ENCODE assay signal across 20 mouse cellular contexts in genomic region chr6:134067536-134067935, GRCm38 (mm10). TPM values are rescaled to one million over a fixed set of nuclear protein-coding genes. Genes with fewer than 3 reads are reported as not detected.
DNase-seq lines count a peak whose midpoint lies in the region; ATAC-seq lines count a peak whose summit lies in the region.
"Had no signal": no experiment of that assay in that cellular context is flagged by ENCODE, and none has a peak within 500 bp of the region (broad histone marks: within the 10 kb centered on the region; RNA-seq: fewer than 3 reads in every experiment).

No protein-coding gene starts in this region.

- intact Hi-C loops in heart, postnatal 14 days (cut with DNase I) = no loop called here

- DNase-seq in heart, adult 8-10 months (ENCODE audit: low spot score) = no peak
- DNase-seq in heart, postnatal 14 days = no peak
- DNase-seq in spleen, postnatal 4 days (ENCODE audit: low spot score in 2 of 2) = no peak
- DNase-seq: adrenal gland, postnatal 36 days; cerebellum, adult 2 months; cerebellum, postnatal 10 days; forebrain, postnatal 0 days; gastrocnemius, postnatal 14 days; heart, postnatal 4 days; kidney, adult 2 months had no signal

- no peaks in the 10 kb centered on the region; the same call in 1 of the 2 replicates for H3K36me3 ChIP-seq in heart, embryonic 11.5 days (ENCODE audit: control insufficient read depth, insufficient read depth, low read length)
- H3K36me3 ChIP-seq in heart, embryonic 15.5 days = no peaks in the 10 kb centered on the region
- H3K36me3 ChIP-seq: hindbrain, embryonic 12.5 days had no signal

- ATAC-seq in heart, embryonic 11.5 days (replicated peaks; ENCODE audit: insufficient number of reproducible peaks, low FRiP score, low TSS enrichment) = no peak
- ATAC-seq in heart, embryonic 15.5 days (replicated peaks; ENCODE audit: insufficient number of reproducible peaks, insufficient read depth, low FRiP score, low read depth) = no peak
- peak; percentile 77 for ATAC-seq in CD4-positive, CD25-positive, alpha-beta regulatory T cell, adult 4 months
- no peak for ATAC-seq in megakaryocyte progenitor cell, adult 5-6 weeks (replicated peaks; ENCODE audit: poor library complexity)
- ATAC-seq: forebrain, embryonic 13.5 days; forebrain, postnatal 0 days; hindbrain, postnatal 0 days; intestine, embryonic 16.5 days had no signal

- no peak overlapping the region for H3K4me2 ChIP-seq in heart, embryonic 11.5 days
- no peak overlapping the region for H3K4me2 ChIP-seq in heart, embryonic 15.5 days
- H3K4me2 ChIP-seq: forebrain, embryonic 13.5 days; hindbrain, embryonic 12.5 days; kidney, embryonic 15.5 days had no signal

- no peaks in the 10 kb centered on the region for H3K27me3 ChIP-seq in heart, embryonic 11.5 days (ENCODE audit: control insufficient read depth, insufficient read depth, low read length)
- H3K27me3 ChIP-seq in heart, embryonic 15.5 days = no peaks in the 10 kb centered on the region
- H3K27me3 ChIP-seq: forebrain, embryonic 13.5 days; hindbrain, embryonic 12.5 days; kidney, embryonic 15.5 days had no signal

- 0 out of 2 replicates have a peak overlapping the region, but pooled peaks have one; percentile 47 for H3K27ac ChIP-seq in heart, embryonic 11.5 days (ENCODE audit: low read depth, low read length)
- H3K27ac ChIP-seq in heart, embryonic 15.5 days = peak overlapping the region; percentile 33
- H3K27ac ChIP-seq: embryonic facial prominence, embryonic 10.5 days; forebrain, embryonic 13.5 days; hindbrain, embryonic 12.5 days; hindbrain, postnatal 0 days; kidney, embryonic 15.5 days had no signal

- H3K9ac ChIP-seq in heart, embryonic 11.5 days (ENCODE audit: low read depth, low read length) = no peak overlapping the region
- H3K9ac ChIP-seq in heart, embryonic 15.5 days = no peak overlapping the region
- H3K9ac ChIP-seq: forebrain, embryonic 13.5 days; forebrain, postnatal 0 days; hindbrain, embryonic 12.5 days; kidney, embryonic 15.5 days had no signal

- 45% methylated on average over 8 of the region's 8 CpGs for WGBS in heart, embryonic 11.5 days (ENCODE audit: insufficient replicate concordance)
- 46% methylated on average over 8 of the region's 8 CpGs for WGBS in heart, embryonic 15.5 days

- no peak overlapping the region for H3K4me3 ChIP-seq in heart, embryonic 11.5 days (ENCODE audit: low read depth, low read length)
- H3K4me3 ChIP-seq in heart, embryonic 15.5 days = no peak overlapping the region
- H3K4me3 ChIP-seq: embryonic facial prominence, embryonic 10.5 days; forebrain, embryonic 13.5 days; hindbrain, embryonic 12.5 days; kidney, embryonic 15.5 days had no signal

- peaks cover 40% of the 10 kb centered on the region for H3K4me1 ChIP-seq in heart, embryonic 11.5 days (ENCODE audit: control insufficient read depth, insufficient read depth, low read length)
- H3K4me1 ChIP-seq in heart, embryonic 15.5 days (replicated peaks) = peaks cover 43% of the 10 kb centered on the region
- H3K4me1 ChIP-seq: forebrain, embryonic 13.5 days had no signal

- no peaks in the 10 kb centered on the region for H3K9me3 ChIP-seq in heart, embryonic 11.5 days (replicated peaks; ENCODE audit: control insufficient read depth, low read length)
- H3K9me3 ChIP-seq in heart, embryonic 15.5 days (replicated peaks) = no peaks in the 10 kb centered on the region
- H3K9me3 ChIP-seq: embryonic facial prominence, embryonic 10.5 days; forebrain, embryonic 13.5 days; hindbrain, embryonic 12.5 days; kidney, embryonic 15.5 days had no signal

RNA-seq across cellular contexts. Expression of gene Etv6, which starts 32.0 kb away (rescaled TPM):
- 16.0 and 17.9 TPM in 2 replicates for polyA plus RNA-seq in heart, embryonic 11.5 days (2014; fragmentation: Nextera tagmentation; extraction: Ambion mirVana)
- total RNA-seq in heart, adult 8-10 months (2022) = 10 to 100 TPM in 3 of 4 experiments, 1 to 10 TPM in 1; 7.9 to 13.5 (median 11.0) TPM
- 9.9 and 11.4 TPM in 2 replicates for polyA plus RNA-seq in heart, embryonic 15.5 days (2015; fragmentation: Nextera tagmentation; extraction: Ambion mirVana)
- total RNA-seq in heart, postnatal 14 days (2021) = 10 to 100 TPM; 12.7 to 12.8 TPM
- polyA plus RNA-seq in CD4-positive, CD25-positive, alpha-beta regulatory T cell, adult 4 months (2017; shearing (Covaris generic)) = 10 to 100 TPM in 1 of 2 experiments, 1 to 10 TPM in 1; 9.6 to 11.6 TPM
- total RNA-seq in megakaryocyte progenitor cell, adult 5-6 weeks (2015) = 124 TPM in 2 replicates
- total RNA-seq in megakaryocyte progenitor cell, adult 5-6 weeks (2017) = 67.1 and 76.4 TPM in 2 replicates

Comparison
In these comparisons a context has a peak if more than half of its experiments do, and no peak if none do; other contexts are left out.
1. RNA of gene Etv6, which starts 32.0 kb away (total RNA-seq): 67.1 to 124 TPM in megakaryocyte progenitor cell, adult 5-6 weeks; 12.7 to 12.8 TPM in heart, postnatal 14 days and 7.9 to 13.5 TPM in heart, adult 8-10 months; every median in the first group is over 4 times any median in the second.